Mouse (Mus musculus) kidney, embryonic 14.5 days (tissue): ENCODE results near the gene Gm12185. TPM values are rescaled to one million over a fixed set of nuclear protein-coding genes. Genes with fewer than 3 reads are reported as not detected.

Experiments
- ATAC-seq: fragments of 200-750 bp; cut with Nextera tagmentation; 2 replicates; pipeline ENCODE4 v1.8.0; 2017; ENCODE audit warnings: moderate number of reproducible peaks, mild to moderate bottlenecking, moderate TSS enrichment, moderate library complexity; ENCODE audit not compliant: low FRiP score, low TSS enrichment
- H3K27ac ChIP-seq: fragments of 300-500 bp; sonication (generic); 2 replicates; pipeline ENCODE4 v1.5.1; 2014; ENCODE audit warnings: low read depth, mild to moderate bottlenecking, low read length, moderate library complexity, mixed read lengths
- H3K27me3 ChIP-seq: fragments of 300-500 bp; sonication (generic); 2 replicates; pipeline ENCODE4 v1.6.1; 2014; ENCODE audit warnings: mild to moderate bottlenecking, low read length; ENCODE audit not compliant: control insufficient read depth, insufficient read depth
- H3K36me3 ChIP-seq: fragments of 300-500 bp; sonication (generic); 2 replicates; pipeline ENCODE4 v1.6.1; 2014; ENCODE audit warnings: low read length, mixed read lengths; ENCODE audit not compliant: control insufficient read depth, insufficient read depth
- H3K4me1 ChIP-seq: fragments of 300-500 bp; sonication (generic); 2 replicates; pipeline ENCODE4 v1.6.1; 2014; ENCODE audit warnings: low read length, mixed read lengths; ENCODE audit not compliant: control insufficient read depth, insufficient read depth
- H3K4me2 ChIP-seq: fragments of 300-500 bp; sonication (generic); replicated peaks from 2 replicates; pipeline ENCODE4 v1.6.1; 2014; ENCODE audit warnings: low read depth, mild to moderate bottlenecking, low read length
- H3K4me3 ChIP-seq: fragments of 300-500 bp; sonication (generic); 2 replicates; pipeline ENCODE4 v1.5.1; 2014; ENCODE audit warnings: mild to moderate bottlenecking, low read length
- H3K9ac ChIP-seq: fragments of 300-500 bp; sonication (generic); 2 replicates; pipeline ENCODE4 v1.6.1; 2014; ENCODE audit warnings: low read depth, mild to moderate bottlenecking, low read length, moderate library complexity
- H3K9me3 ChIP-seq: fragments of 300-500 bp; sonication (generic); 2 replicates; pipeline ENCODE4 v1.6.1; 2016; ENCODE audit warnings: low read length; ENCODE audit not compliant: control insufficient read depth
- WGBS: fragments of 180-500 bp; shearing (Covaris S2); extraction: QIAGEN DNeasy Blood & Tissue Kit; methylation state at CpG from one replicate; pipeline ENCODE4 v1.1.7; 2014; 5-methylcytosine and 5-hydroxymethylcytosine counted together
- polyA plus RNA-seq: library from polyadenylated mRNA; unstranded; fragments of >200 nt; fragmentation: Nextera tagmentation; extraction: Ambion mirVana; gene quantifications from 2 replicates; pipeline ENCODE4 v1.2.1, GENCODE M21; 2014

Gene Gm12185
- polyA plus RNA-seq, 1 experiment from 2014 or later: not detected

DNA sequence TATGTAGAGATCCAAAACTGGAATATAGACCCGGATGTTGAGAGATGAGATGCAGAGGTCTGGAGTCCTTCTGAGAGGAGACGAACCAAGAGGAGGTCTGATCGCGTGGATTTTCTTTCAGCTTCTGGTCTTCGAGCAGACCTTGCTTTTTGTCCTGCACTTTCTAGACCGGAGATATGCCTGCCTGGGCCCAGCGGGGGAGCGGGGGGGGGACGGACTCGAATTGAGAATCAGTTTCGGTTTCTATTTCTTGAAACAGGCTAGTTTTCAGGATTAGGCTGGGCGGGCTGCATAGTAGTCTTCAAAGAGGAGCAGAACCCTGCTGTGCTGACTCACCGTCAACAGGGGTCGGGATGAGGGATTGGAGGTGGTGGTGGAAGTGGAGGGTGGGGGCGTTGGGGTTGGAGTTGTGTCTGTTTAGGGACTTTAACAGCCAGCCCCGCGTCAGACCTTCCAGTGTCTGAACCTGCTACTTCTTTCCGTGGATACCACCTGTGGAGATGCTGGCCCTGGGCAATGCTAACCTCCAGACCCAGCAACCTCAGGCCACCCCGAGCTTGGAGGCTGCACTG lies 120.7 kb downstream of the Gm12185 start, which contains the start of gene Irgm1:
Gene Irgm1 (minus strand): TSS at position 483 of the 572 bp plus-strand sequence.
- peak; percentile 65 for ATAC-seq
- Histone ChIP-seq H3K4me3 (peak within 1 kb of the TSS; percentile 45), H3K9ac (peak within 1 kb of the TSS; percentile 61), H3K27me3 (no peaks in the 10 kb centered on the region), H3K4me2 (peak within 1 kb of the TSS; percentile 53), H3K36me3 (peaks cover 2% of the 10 kb centered on the region; the same call in 1 of the 2 replicates), H3K9me3 (no peaks in the 10 kb centered on the region), H3K4me1 (peaks cover 16% of the 10 kb centered on the region), H3K27ac (peak within 1 kb of the TSS; percentile 37; the same call in 1 of the 2 replicates)
- under 1% methylated on average over 19 of the region's 19 CpGs for WGBS

DNA sequence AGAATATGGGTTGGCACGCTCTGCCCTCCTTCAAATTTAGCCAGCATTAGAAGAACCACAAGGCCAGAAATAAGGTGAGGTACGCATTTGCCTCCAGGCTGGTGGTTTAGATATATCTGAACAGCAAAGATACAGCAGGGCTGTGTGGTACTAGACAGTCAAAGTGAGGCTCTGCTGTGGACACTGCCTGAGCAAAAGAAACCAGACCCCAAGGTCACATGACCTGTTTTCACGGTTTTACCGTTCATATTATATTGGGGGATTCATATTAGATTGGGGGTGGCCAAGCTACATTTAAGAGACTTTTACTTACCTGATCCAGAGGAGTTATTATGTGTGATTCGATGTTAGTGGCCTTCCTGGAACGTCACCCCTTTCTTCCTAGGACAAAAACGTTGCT lies 121.2 kb downstream of the Gm12185 start:
- ATAC-seq: no peak
- 37% methylated on average over 7 of the region's 7 CpGs for WGBS
- H3K4me3 ChIP-seq: peak overlapping the region; percentile 45

DNA sequence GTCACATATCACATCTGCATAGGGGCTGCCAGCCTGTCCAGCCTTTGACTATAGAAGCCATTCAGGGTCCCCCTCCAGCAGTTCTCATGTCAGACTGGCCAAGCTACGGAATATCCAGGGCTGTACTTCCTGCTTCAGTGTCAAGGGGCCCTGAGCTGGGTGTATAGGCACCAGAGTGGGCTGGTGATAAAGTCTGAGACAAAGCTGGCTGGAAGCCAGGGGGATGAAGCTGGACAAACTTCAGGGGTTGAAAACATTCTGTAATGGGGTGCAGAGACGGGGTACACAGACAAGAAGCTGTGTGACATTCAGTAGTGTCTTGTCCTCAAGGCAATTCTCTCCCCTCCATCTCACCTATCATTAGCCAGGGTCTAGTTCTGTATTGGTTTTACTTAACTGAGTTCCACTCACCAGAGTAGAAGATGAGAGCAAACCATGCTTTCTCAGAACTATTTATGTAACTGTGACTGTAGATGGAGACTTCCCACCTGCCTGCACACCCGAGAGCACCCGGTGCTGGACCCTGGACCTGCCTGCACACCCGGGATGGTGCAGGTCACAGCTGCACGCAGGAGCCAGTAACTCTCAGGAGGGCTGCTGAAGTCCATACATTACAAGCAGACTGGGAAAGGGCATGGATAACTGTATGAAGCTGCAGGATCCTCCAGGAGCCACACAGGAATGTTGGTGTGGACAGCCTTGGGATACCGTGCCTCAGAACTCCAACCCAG lies 122.5 kb downstream of the Gm12185 start:
- Histone ChIP-seq H3K9me3 (no peaks in the 10 kb centered on the region), H3K4me2 (peak overlapping the region; percentile 53; the same call in 1 of the 2 replicates), H3K4me3 (peak overlapping the region; percentile 15; the same call in 1 of the 2 replicates), H3K27me3 (no peaks in the 10 kb centered on the region), H3K9ac (no peak overlapping the region; the same call in 1 of the 2 replicates), H3K36me3 (peaks cover 5% of the 10 kb centered on the region; the same call in 1 of the 2 replicates), H3K27ac (no peak overlapping the region), H3K4me1 (peaks cover 16% of the 10 kb centered on the region)
- no peak for ATAC-seq
- WGBS: 67% methylated on average over 7 of the region's 7 CpGs

More for the DNA sequence above, 121.2 kb downstream of the Gm12185 start:
- Histone ChIP-seq H3K9ac (peak overlapping the region; percentile 61), H3K9me3 (no peaks in the 10 kb centered on the region), H3K27me3 (no peaks in the 10 kb centered on the region), H3K4me1 (peaks cover 16% of the 10 kb centered on the region), H3K4me2 (peak overlapping the region; percentile 53), H3K36me3 (peaks cover 5% of the 10 kb centered on the region; the same call in 1 of the 2 replicates), H3K27ac (peak overlapping the region; percentile 37; the same call in 1 of the 2 replicates)

DNA sequence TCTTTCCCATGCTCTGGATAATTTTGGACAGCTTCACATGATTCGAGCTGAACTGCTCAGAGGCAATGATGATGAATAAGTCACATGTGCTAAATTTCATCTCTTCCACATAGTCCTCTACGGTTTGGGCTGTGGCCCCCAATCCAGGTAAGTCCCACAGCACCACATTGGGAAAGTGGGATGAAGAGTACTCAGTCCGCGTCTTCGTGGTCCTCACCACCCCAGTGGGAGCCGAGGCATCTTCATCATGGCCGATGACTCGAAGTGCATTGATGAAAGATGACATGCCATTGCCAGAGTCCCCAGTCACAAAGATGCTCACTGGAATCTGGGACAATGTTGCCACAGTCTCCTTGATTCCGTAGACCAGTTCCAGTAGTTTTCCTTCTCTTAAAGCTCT lies 125.5 kb downstream of the Gm12185 start:
- H3K27ac ChIP-seq: no peak overlapping the region
- H3K4me3 ChIP-seq: no peak overlapping the region
- ATAC-seq: no peak
- H3K9ac ChIP-seq: no peak overlapping the region
- peaks cover 4% of the 10 kb centered on the region; the same call in 1 of the 2 replicates for H3K4me1 ChIP-seq
- peaks cover 5% of the 10 kb centered on the region; the same call in 1 of the 2 replicates for H3K36me3 ChIP-seq
- WGBS: 93% methylated on average over 9 of the region's 9 CpGs
- no peaks in the 10 kb centered on the region for H3K27me3 ChIP-seq
- no peak overlapping the region for H3K4me2 ChIP-seq
- no peaks in the 10 kb centered on the region for H3K9me3 ChIP-seq

DNA sequence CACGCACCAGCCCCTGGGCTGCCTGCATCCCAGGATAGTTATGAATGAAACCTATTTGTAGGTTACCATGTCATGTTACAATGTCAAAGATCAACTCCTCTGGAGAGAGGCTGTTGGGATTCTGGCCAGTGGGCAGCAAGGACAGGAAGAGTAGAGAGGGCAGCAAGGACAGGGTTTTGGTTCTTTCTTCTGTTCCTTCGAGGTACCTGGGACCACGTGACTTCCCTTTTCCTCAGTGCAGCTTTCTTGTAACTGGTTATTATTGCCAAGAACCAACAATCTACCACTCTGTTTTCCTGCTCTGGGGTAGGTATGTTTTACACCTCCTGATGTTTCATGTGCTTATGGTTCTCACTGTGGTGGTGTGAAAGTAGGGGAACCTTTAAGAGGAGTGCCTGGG lies 128.2 kb downstream of the Gm12185 start:
- H3K27ac ChIP-seq: no peak overlapping the region
- no peak overlapping the region for H3K4me2 ChIP-seq
- peaks cover 6% of the 10 kb centered on the region; the same call in 1 of the 2 replicates for H3K27me3 ChIP-seq
- H3K36me3 ChIP-seq: peaks cover 5% of the 10 kb centered on the region; the same call in 1 of the 2 replicates
- H3K4me3 ChIP-seq: no peak overlapping the region
- no peaks in the 10 kb centered on the region for H3K4me1 ChIP-seq
- ATAC-seq: no peak
- 90% methylated on average over 3 of the region's 3 CpGs for whole genome bisulfite sequencing
- no peak overlapping the region for H3K9ac ChIP-seq
- H3K9me3 ChIP-seq: no peaks in the 10 kb centered on the region

DNA sequence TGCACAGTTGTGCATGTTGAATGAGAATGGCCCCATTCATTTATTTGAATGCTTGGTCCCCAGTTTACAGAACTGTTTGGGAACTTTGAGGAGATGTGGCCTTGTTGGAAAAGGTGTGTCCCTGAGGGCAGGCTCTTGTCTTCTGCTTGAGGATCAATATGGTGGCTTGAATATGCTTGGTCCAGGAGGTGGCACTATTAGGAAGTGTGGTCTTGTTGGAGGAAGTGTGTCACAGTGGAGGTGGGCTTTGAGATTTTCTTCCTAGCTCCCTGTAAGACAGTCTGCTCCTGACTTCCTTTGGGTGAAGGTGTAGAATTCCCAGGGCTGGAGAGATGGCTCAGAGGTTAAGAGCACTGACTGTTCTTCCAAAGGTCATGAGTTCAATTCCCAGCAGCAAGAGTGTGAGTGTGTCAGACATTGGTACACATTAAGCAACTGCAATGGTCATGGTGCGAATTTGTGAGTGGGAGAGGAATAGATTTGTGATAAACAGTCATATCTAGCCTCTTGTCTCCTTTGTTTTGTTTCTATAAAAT lies 129.2 kb downstream of the Gm12185 start:
- Histone ChIP-seq H3K27ac (no peak overlapping the region), H3K9me3 (no peaks in the 10 kb centered on the region), H3K27me3 (peaks cover 6% of the 10 kb centered on the region; the same call in 1 of the 2 replicates), H3K9ac (no peak overlapping the region), H3K4me2 (no peak overlapping the region), H3K4me1 (peaks cover 4% of the 10 kb centered on the region; the same call in 1 of the 2 replicates), H3K36me3 (peaks cover 5% of the 10 kb centered on the region; the same call in 1 of the 2 replicates), H3K4me3 (no peak overlapping the region)
- 86% methylated on average over 1 of the region's 1 CpGs for WGBS
- no peak for ATAC-seq

DNA sequence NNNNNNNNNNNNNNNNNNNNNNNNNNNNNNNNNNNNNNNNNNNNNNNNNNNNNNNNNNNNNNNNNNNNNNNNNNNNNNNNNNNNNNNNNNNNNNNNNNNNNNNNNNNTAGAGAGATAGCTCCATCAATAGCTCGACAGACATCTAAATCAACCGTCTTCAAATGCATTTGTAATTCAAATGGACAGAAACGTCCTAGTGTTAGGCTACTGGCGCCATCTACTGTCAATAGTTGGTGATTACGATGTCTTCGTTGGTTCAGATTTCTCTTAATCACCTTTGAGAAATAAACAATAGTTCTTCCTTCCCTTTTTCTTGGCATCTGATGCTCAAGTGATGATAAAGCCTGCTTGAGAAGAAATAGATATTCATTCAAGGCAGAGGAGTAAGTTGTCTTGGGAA lies 133.0 kb downstream of the Gm12185 start:
- H3K36me3 ChIP-seq: no peaks in the 10 kb centered on the region
- H3K27me3 ChIP-seq: peaks cover 6% of the 10 kb centered on the region; the same call in 1 of the 2 replicates
- no peak overlapping the region for H3K9ac ChIP-seq
- 0% methylated on average over 6 of the region's 6 CpGs for WGBS
- H3K4me1 ChIP-seq: peaks cover 7% of the 10 kb centered on the region; the same call in 1 of the 2 replicates
- H3K4me3 ChIP-seq: peak overlapping the region; percentile 45
- no peaks in the 10 kb centered on the region for H3K9me3 ChIP-seq
- peak overlapping the region; percentile 83 for H3K4me2 ChIP-seq
- no peak overlapping the region for H3K27ac ChIP-seq
- ATAC-seq: no peak
